ENCODE assay signal across 24 mouse cellular contexts in genomic region chr15:103124254-103124653, GRCm38 (mm10).
"Had no signal": no experiment of that assay in that cellular context is flagged by ENCODE, and none has a peak within 500 bp of the region (broad histone marks: within the 10 kb centered on the region; RNA-seq: fewer than 3 reads in every experiment).

No protein-coding gene starts in this region.

- H3K4me2 ChIP-seq: heart, embryonic 12.5 days; hindbrain, embryonic 12.5 days; hindbrain, embryonic 14.5 days; intestine, embryonic 15.5 days; limb, embryonic 13.5 days; limb, embryonic 15.5 days; liver, embryonic 12.5 days had no signal

- H3K4me3 ChIP-seq: gastrocnemius, adult 2 months; heart, embryonic 10.5 days; heart, embryonic 12.5 days; hindbrain, embryonic 10.5 days; hindbrain, embryonic 12.5 days; intestine, embryonic 15.5 days; layer of hippocampus, adult 2 months; left cerebral cortex, adult 2 months; limb, embryonic 13.5 days; limb, embryonic 15.5 days; liver, embryonic 12.5 days had no signal

- H3K9me3 ChIP-seq: heart, embryonic 10.5 days; heart, embryonic 12.5 days; hindbrain, embryonic 12.5 days; intestine, embryonic 15.5 days; limb, embryonic 13.5 days; limb, embryonic 15.5 days; liver, embryonic 12.5 days had no signal

- H3K36me3 ChIP-seq: heart, embryonic 10.5 days; heart, embryonic 12.5 days; hindbrain, embryonic 10.5 days; hindbrain, embryonic 12.5 days; intestine, embryonic 15.5 days; limb, embryonic 13.5 days; limb, embryonic 15.5 days; liver, embryonic 12.5 days had no signal

- ATAC-seq: inflammation-experienced regulatory T-cells, adult 6 months; intestine, postnatal 0 days; liver, embryonic 12.5 days had no signal

- DNase-seq: gastrocnemius, adult 2 months; gastrocnemius, postnatal 10 days; gastrocnemius, postnatal 25 days; heart, adult 18-20 months; heart, postnatal 10 days; heart, postnatal 4 days; kidney, adult 18-20 months; kidney, postnatal 10 days; kidney, postnatal 25 days; kidney, postnatal 4 days; left cerebral cortex, postnatal 4 days had no signal

- H3K27ac ChIP-seq: gastrocnemius, adult 2 months; heart, embryonic 10.5 days; hindbrain, embryonic 10.5 days; hindbrain, embryonic 12.5 days; hindbrain, embryonic 14.5 days; intestine, embryonic 15.5 days; layer of hippocampus, adult 2 months; left cerebral cortex, adult 2 months; limb, embryonic 13.5 days; limb, embryonic 15.5 days; liver, embryonic 12.5 days had no signal

- H3K9ac ChIP-seq: heart, embryonic 12.5 days; hindbrain, embryonic 12.5 days; hindbrain, embryonic 14.5 days; intestine, embryonic 15.5 days; limb, embryonic 13.5 days; limb, embryonic 15.5 days; liver, embryonic 12.5 days had no signal
